Mouse (Mus musculus): Measurements from ENCODE around the gene Arhgap11a. TPM values are rescaled to one million over a fixed set of nuclear protein-coding genes. Genes with fewer than 3 reads are reported as not detected.

Arhgap11a gene
- polyA plus RNA-seq, 1 experiment from 2014 or later, result 7.9 TPM

GRCm38 (mm10) chr2:113806851-113807577 is 41.4 kb downstream of the Arhgap11a start:
- Histone ChIP-seq H3K27ac (replicated peaks) (no peak overlapping the region), H3K4me2 (no peak overlapping the region), H3K36me3 (peaks cover 12% of the 10 kb centered on the region; the same call in 1 of the 2 replicates), H3K27me3 (no peaks in the 10 kb centered on the region), H3K9ac (no peak overlapping the region), H3K4me1 (replicated peaks) (no peaks in the 10 kb centered on the region), H3K4me3 (no peak overlapping the region), H3K9me3 (no peaks in the 10 kb centered on the region)
- no peak for ATAC-seq (ENCODE audit: low read depth)
- WGBS, result 65% methylated on average over 10 of the region's 10 CpGs

- Histone ChIP-seq H3K4me2 (no peak overlapping the region), H3K27me3 (no peaks in the 10 kb centered on the region), H3K36me3 (peaks cover 12% of the 10 kb centered on the region; the same call in 1 of the 2 replicates), H3K9ac (no peak overlapping the region), H3K9me3 (no peaks in the 10 kb centered on the region), H3K27ac (replicated peaks) (no peak overlapping the region), H3K4me1 (replicated peaks) (no peaks in the 10 kb centered on the region), H3K4me3 (no peak overlapping the region)
- no peak for ATAC-seq (ENCODE audit: low read depth)
- 87% methylated on average over 4 of the region's 4 CpGs for WGBS
Observed at GRCm38 (mm10) chr2:113805765-113806164, 42.7 kb downstream of the Arhgap11a start.

- no peak for ATAC-seq (ENCODE audit: low read depth)
- Histone ChIP-seq H3K27ac (replicated peaks) (no peak overlapping the region), H3K4me3 (no peak overlapping the region), H3K36me3 (0 out of 2 replicates have a peak, but pooled peaks cover 7% of the 10 kb centered on the region), H3K4me1 (replicated peaks) (no peaks in the 10 kb centered on the region), H3K9me3 (no peaks in the 10 kb centered on the region), H3K27me3 (no peaks in the 10 kb centered on the region), H3K4me2 (no peak overlapping the region), H3K9ac (no peak overlapping the region)
- WGBS, result 15% methylated on average over 1 of the region's 1 CpGs
Observed at GRCm38 (mm10) chr2:113803753-113804152, 44.7 kb downstream of the Arhgap11a start.

- no peak for ATAC-seq (ENCODE audit: low read depth)
- Histone ChIP-seq H3K9ac (no peak overlapping the region), H3K4me1 (replicated peaks) (no peaks in the 10 kb centered on the region), H3K36me3 (peaks cover 8% of the 10 kb centered on the region; the same call in 1 of the 2 replicates), H3K4me2 (no peak overlapping the region), H3K9me3 (no peaks in the 10 kb centered on the region), H3K27ac (replicated peaks) (no peak overlapping the region), H3K27me3 (no peaks in the 10 kb centered on the region), H3K4me3 (no peak overlapping the region)
- 80% methylated on average over 5 of the region's 5 CpGs for WGBS
Observed at GRCm38 (mm10) chr2:113800846-113801245, 47.6 kb downstream of the Arhgap11a start.

- WGBS, result 83% methylated on average over 13 of the region's 13 CpGs
- no peaks in the 10 kb centered on the region for H3K27me3 ChIP-seq
- no peaks in the 10 kb centered on the region for H3K9me3 ChIP-seq
- H3K4me3 ChIP-seq, result no peak overlapping the region
- H3K36me3 ChIP-seq, result peaks cover 8% of the 10 kb centered on the region; the same call in 1 of the 2 replicates
- H3K9ac ChIP-seq, result no peak overlapping the region
- no peak overlapping the region for H3K4me2 ChIP-seq
- ATAC-seq (ENCODE audit: low read depth), result no peak
- 0 out of 2 replicates have a peak, but pooled peaks cover 2% of the 10 kb centered on the region for H3K4me1 ChIP-seq (replicated peaks)
- no peak overlapping the region for H3K27ac ChIP-seq (replicated peaks)
Observed at GRCm38 (mm10) chr2:113798605-113799004, 49.9 kb downstream of the Arhgap11a start.

GRCm38 (mm10) chr2:113795186-113795585 is 53.3 kb downstream of the Arhgap11a start:
- Histone ChIP-seq H3K4me3 (no peak overlapping the region), H3K9me3 (no peaks in the 10 kb centered on the region), H3K27me3 (no peaks in the 10 kb centered on the region), H3K4me2 (no peak overlapping the region), H3K9ac (no peak overlapping the region), H3K4me1 (replicated peaks) (0 out of 2 replicates have a peak, but pooled peaks cover 2% of the 10 kb centered on the region), H3K36me3 (peaks cover 8% of the 10 kb centered on the region; the same call in 1 of the 2 replicates), H3K27ac (replicated peaks) (no peak overlapping the region)
- no peak for ATAC-seq (ENCODE audit: low read depth)
- 62% methylated on average over 4 of the region's 4 CpGs for WGBS

- H3K4me1 ChIP-seq (replicated peaks), result 0 out of 2 replicates have a peak, but pooled peaks cover 2% of the 10 kb centered on the region
- no peak overlapping the region for H3K4me3 ChIP-seq
- 91% methylated on average over 3 of the region's 3 CpGs for WGBS
- no peaks in the 10 kb centered on the region for H3K9me3 ChIP-seq
- no peak overlapping the region for H3K9ac ChIP-seq
- H3K27me3 ChIP-seq, result no peaks in the 10 kb centered on the region
- ATAC-seq (ENCODE audit: low read depth), result no peak
- H3K27ac ChIP-seq (replicated peaks), result no peak overlapping the region
- peaks cover 15% of the 10 kb centered on the region for H3K36me3 ChIP-seq
- H3K4me2 ChIP-seq, result no peak overlapping the region
Observed at GRCm38 (mm10) chr2:113793521-113793920, 54.9 kb downstream of the Arhgap11a start.

- no peak for ATAC-seq (ENCODE audit: low read depth)
- WGBS, result 87% methylated on average over 4 of the region's 4 CpGs
- no peak overlapping the region for H3K9ac ChIP-seq
- no peaks in the 10 kb centered on the region for H3K9me3 ChIP-seq
- no peak overlapping the region for H3K4me3 ChIP-seq
- H3K4me1 ChIP-seq (replicated peaks), result no peaks in the 10 kb centered on the region
- H3K27me3 ChIP-seq, result no peaks in the 10 kb centered on the region
- H3K4me2 ChIP-seq, result no peak overlapping the region
- H3K36me3 ChIP-seq, result peaks cover 28% of the 10 kb centered on the region
- H3K27ac ChIP-seq (replicated peaks), result no peak overlapping the region
Observed at GRCm38 (mm10) chr2:113788821-113789387, 59.6 kb downstream of the Arhgap11a start.

- H3K27ac ChIP-seq (replicated peaks), result no peak overlapping the region
- H3K4me3 ChIP-seq, result no peak overlapping the region
- WGBS, result 89% methylated on average over 4 of the region's 4 CpGs
- no peaks in the 10 kb centered on the region for H3K27me3 ChIP-seq
- ATAC-seq (ENCODE audit: low read depth), result no peak
- no peak overlapping the region for H3K9ac ChIP-seq
- no peaks in the 10 kb centered on the region for H3K9me3 ChIP-seq
- H3K36me3 ChIP-seq, result peaks cover 30% of the 10 kb centered on the region
- no peak overlapping the region for H3K4me2 ChIP-seq
- no peaks in the 10 kb centered on the region for H3K4me1 ChIP-seq (replicated peaks)
Observed at GRCm38 (mm10) chr2:113787882-113788281, 60.6 kb downstream of the Arhgap11a start.

- Histone ChIP-seq H3K4me1 (replicated peaks) (no peaks in the 10 kb centered on the region), H3K36me3 (peaks cover 42% of the 10 kb centered on the region), H3K9ac (no peak overlapping the region), H3K4me2 (no peak overlapping the region), H3K9me3 (no peaks in the 10 kb centered on the region), H3K27ac (replicated peaks) (no peak overlapping the region), H3K4me3 (no peak overlapping the region), H3K27me3 (no peaks in the 10 kb centered on the region)
- WGBS, result 65% methylated on average over 3 of the region's 3 CpGs
- no peak for ATAC-seq (ENCODE audit: low read depth)
Observed at GRCm38 (mm10) chr2:113784851-113785250, 63.6 kb downstream of the Arhgap11a start.

- ATAC-seq (ENCODE audit: low read depth), result no peak
- Histone ChIP-seq H3K9ac (no peak overlapping the region), H3K4me1 (replicated peaks) (no peaks in the 10 kb centered on the region), H3K27me3 (no peaks in the 10 kb centered on the region), H3K4me3 (no peak overlapping the region), H3K9me3 (no peaks in the 10 kb centered on the region), H3K27ac (replicated peaks) (no peak overlapping the region), H3K4me2 (no peak overlapping the region), H3K36me3 (peaks cover 33% of the 10 kb centered on the region)
- WGBS, result 81% methylated on average over 4 of the region's 4 CpGs
Observed at GRCm38 (mm10) chr2:113781521-113781920, 66.9 kb downstream of the Arhgap11a start.

Measured in neural tube, embryonic 13.5 days (tissue).